Mouse (Mus musculus) forebrain, embryonic 12.5 days (tissue): ENCODE results near the gene Eef1akmt3. TPM values are rescaled to one million over a fixed set of nuclear protein-coding genes. Genes with fewer than 3 reads are reported as not detected.

Experiments
- ATAC-seq: fragments of 200-750 bp; cut with Nextera tagmentation; 2 replicates; pipeline ENCODE4 v1.8.0; 2017; ENCODE audit warnings: moderate TSS enrichment; ENCODE audit not compliant: low FRiP score
- H3K27ac ChIP-seq: fragments of 300-500 bp; sonication (generic); 2 replicates; pipeline ENCODE4 v1.5.1; 2016; ENCODE audit warnings: mild to moderate bottlenecking
- H3K27me3 ChIP-seq: fragments of 300-500 bp; sonication (generic); 2 replicates; pipeline ENCODE4 v1.6.1; 2016; ENCODE audit warnings: mild to moderate bottlenecking
- H3K36me3 ChIP-seq: fragments of 300-500 bp; sonication (generic); replicated peaks from 2 replicates; pipeline ENCODE4 v1.6.1; 2016; ENCODE audit warnings: mild to moderate bottlenecking
- H3K4me1 ChIP-seq: fragments of 300-500 bp; sonication (generic); 2 replicates; pipeline ENCODE4 v1.6.1; 2016
- H3K4me2 ChIP-seq: fragments of 300-500 bp; sonication (generic); 2 replicates; pipeline ENCODE4 v1.6.1; 2016; ENCODE audit warnings: mild to moderate bottlenecking, moderate library complexity
- H3K4me3 ChIP-seq: fragments of 300-500 bp; sonication (generic); replicated peaks from 2 replicates; pipeline ENCODE4 v1.5.1; 2016; ENCODE audit warnings: mild to moderate bottlenecking
- H3K9ac ChIP-seq: fragments of 300-500 bp; sonication (generic); 2 replicates; pipeline ENCODE4 v1.6.1; 2016; ENCODE audit warnings: mild to moderate bottlenecking
- H3K9me3 ChIP-seq: fragments of 300-500 bp; sonication (generic); 2 replicates; pipeline ENCODE4 v1.6.1; 2016
- WGBS: fragments of 180-500 bp; shearing (Covaris S2); methylation state at CpG from one replicate; pipeline ENCODE4 v1.1.7; 2016; 5-methylcytosine and 5-hydroxymethylcytosine counted together
- microRNA counts: library from miRNA; unstranded; fragments of <30 nt; microRNA quantifications from one replicate; lab custom pipeline; 2017
- microRNA-seq: library from miRNA; unstranded; fragments of <30 nt; microRNA quantifications from one replicate; pipeline ENCODE4, GENCODE M21; 2017
- polyA plus RNA-seq: library from polyadenylated mRNA; unstranded; fragments of >200 nt; fragmentation: Nextera tagmentation; extraction: Ambion mirVana; gene quantifications from 2 replicates; pipeline ENCODE4 v1.2.1, GENCODE M21; 2016

Eef1akmt3 gene
- polyA plus RNA-seq, 1 experiment from 2014 or later: 0.20 TPM

- no peak overlapping the region for H3K9ac ChIP-seq
Observed at GRCm38 (mm10) chr10:126986541-126986961, 54.8 kb downstream of the Eef1akmt3 start.

GRCm38 (mm10) chr10:126985579-126985978 lies 55.7 kb downstream of the Eef1akmt3 start:
- H3K4me2 ChIP-seq: no peak overlapping the region
- H3K9me3 ChIP-seq: no peaks in the 10 kb centered on the region
- H3K4me1 ChIP-seq: peaks cover 82% of the 10 kb centered on the region
- ATAC-seq: no peak
- no peak overlapping the region for H3K9ac ChIP-seq
- 95% methylated on average over 9 of the region's 9 CpGs for WGBS
- H3K27me3 ChIP-seq: no peaks in the 10 kb centered on the region
- H3K4me3 ChIP-seq: no peak overlapping the region
- H3K27ac ChIP-seq: no peak overlapping the region
- no peaks in the 10 kb centered on the region for H3K36me3 ChIP-seq

More at GRCm38 (mm10) chr10:126986541-126986961, 54.8 kb downstream of the Eef1akmt3 start:
- Histone ChIP-seq H3K9me3 (no peaks in the 10 kb centered on the region), H3K27ac (peak overlapping the region; percentile 38), H3K4me1 (peaks cover 72% of the 10 kb centered on the region), H3K4me3 (no peak overlapping the region), H3K4me2 (no peak overlapping the region), H3K27me3 (no peaks in the 10 kb centered on the region), H3K36me3 (peaks cover 5% of the 10 kb centered on the region)
- 63% methylated on average over 4 of the region's 4 CpGs for WGBS
- ATAC-seq: no peak

GRCm38 (mm10) chr10:126985127-126985526 lies 56.2 kb downstream of the Eef1akmt3 start:
- Histone ChIP-seq H3K36me3 (no peaks in the 10 kb centered on the region), H3K27ac (peak overlapping the region; percentile 43; the same call in 1 of the 2 replicates), H3K9me3 (no peaks in the 10 kb centered on the region), H3K4me1 (peaks cover 84% of the 10 kb centered on the region), H3K4me3 (no peak overlapping the region), H3K4me2 (no peak overlapping the region), H3K9ac (no peak overlapping the region), H3K27me3 (no peaks in the 10 kb centered on the region)
- 84% methylated on average over 4 of the region's 4 CpGs for WGBS
- no peak for ATAC-seq

GRCm38 (mm10) chr10:126984189-126985004 lies 56.9 kb downstream of the Eef1akmt3 start:
- peaks cover 86% of the 10 kb centered on the region for H3K4me1 ChIP-seq
- H3K9ac ChIP-seq: peak overlapping the region; percentile 45; the same call in 1 of the 2 replicates
- H3K27me3 ChIP-seq: no peaks in the 10 kb centered on the region
- H3K36me3 ChIP-seq: no peaks in the 10 kb centered on the region
- H3K9me3 ChIP-seq: no peaks in the 10 kb centered on the region
- H3K4me3 ChIP-seq: no peak overlapping the region
- ATAC-seq: no peak
- peak overlapping the region; percentile 30 for H3K4me2 ChIP-seq
- WGBS: 53% methylated on average over 5 of the region's 5 CpGs
- H3K27ac ChIP-seq: peak overlapping the region; percentile 72

- H3K36me3 ChIP-seq: no peaks in the 10 kb centered on the region
- peak overlapping the region; percentile 53; the same call in 1 of the 2 replicates for H3K27ac ChIP-seq
- peaks cover 80% of the 10 kb centered on the region for H3K4me1 ChIP-seq
- H3K4me3 ChIP-seq: no peak overlapping the region
- peak overlapping the region; percentile 24; the same call in 1 of the 2 replicates for H3K4me2 ChIP-seq
- ATAC-seq: no peak
- no peaks in the 10 kb centered on the region for H3K27me3 ChIP-seq
- no peaks in the 10 kb centered on the region for H3K9me3 ChIP-seq
- 66% methylated on average over 14 of the region's 14 CpGs for WGBS
- 0 out of 2 replicates have a peak overlapping the region, but pooled peaks have one; percentile 45 for H3K9ac ChIP-seq
Observed at GRCm38 (mm10) chr10:126983193-126983725, 58.1 kb downstream of the Eef1akmt3 start.

- Histone ChIP-seq H3K4me3 (peak overlapping the region; percentile 100; the same call in 1 of the 2 replicates), H3K27me3 (peaks cover 3% of the 10 kb centered on the region; the same call in 1 of the 2 replicates), H3K9ac (peak overlapping the region; percentile 99; the same call in 1 of the 2 replicates), H3K4me2 (peak overlapping the region; percentile 95), H3K36me3 (no peaks in the 10 kb centered on the region), H3K4me1 (peaks cover 73% of the 10 kb centered on the region), H3K27ac (0 out of 2 replicates have a peak overlapping the region, but pooled peaks have one; percentile 13), H3K9me3 (no peaks in the 10 kb centered on the region)
- 69% methylated on average over 3 of the region's 3 CpGs for WGBS
- ATAC-seq: no peak
Observed at GRCm38 (mm10) chr10:126981746-126982145, 59.6 kb downstream of the Eef1akmt3 start.

MicroRNAs encoded within 50 kb of the gene (microRNA counts, 519-probe panel; counts per million panel counts)
- microRNA mmu-miR-26a (lab: Ali Mortazavi, UCI) (2,339 counts per million, percentile 14 among the panel's probes with 10 or more counts), microRNA mmu-miR-546 (lab: Ali Mortazavi, UCI) (not detected)

Small RNA genes lying within 50 kb of the gene (microRNA-seq; reads per million reads assigned to microRNA genes)
- 46.8 reads per million, percentile 43 among the genes with 10 or more reads in this experiment for gene Mir26a-2
- 0.73 reads per million for gene Mir546

Other genes with a start within 250 kb of the Eef1akmt3 start
- gene Atp23, start 140.2 kb downstream of the Eef1akmt3 start, polyA plus RNA-seq: 14.2 and 14.5 TPM in 2 replicates
- gene Ctdsp2, start 62.8 kb downstream of the Eef1akmt3 start, polyA plus RNA-seq: 49.2 and 49.5 TPM in 2 replicates
- 0.21 TPM in 1 of 2 replicates, not detected in the other for gene Avil, start 40.8 kb downstream of the Eef1akmt3 start, polyA plus RNA-seq
- gene Tsfm, start 10.7 kb downstream of the Eef1akmt3 start, polyA plus RNA-seq: 82.7 and 82.8 TPM in 2 replicates
- gene Mettl1, start 99 bp downstream of the Eef1akmt3 start, polyA plus RNA-seq: 31.4 and 35.5 TPM in 2 replicates
- gene Cyp27b1, start 6.7 kb upstream of the Eef1akmt3 start, polyA plus RNA-seq: 0.10 and 0.28 TPM in 2 replicates
- gene March9, start 18.7 kb upstream of the Eef1akmt3 start, polyA plus RNA-seq: 3.9 and 4.2 TPM in 2 replicates
- gene Cdk4, start 22.0 kb upstream of the Eef1akmt3 start, polyA plus RNA-seq: 2,431 and 2,450 TPM in 2 replicates
- gene Tspan31, start 28.8 kb upstream of the Eef1akmt3 start, polyA plus RNA-seq: 139 and 158 TPM in 2 replicates
- gene Agap2, start 33.8 kb upstream of the Eef1akmt3 start, polyA plus RNA-seq: 0.73 and 1.1 TPM in 2 replicates
- 86.1 and 90.2 TPM in 2 replicates for gene Os9, start 79.6 kb upstream of the Eef1akmt3 start, polyA plus RNA-seq
- 13.3 and 14.7 TPM in 2 replicates for gene B4galnt1, start 123.7 kb upstream of the Eef1akmt3 start, polyA plus RNA-seq
- 0.86 and 2.2 TPM in 2 replicates for gene Slc26a10, start 139.1 kb upstream of the Eef1akmt3 start, polyA plus RNA-seq
- 32.3 and 36.4 TPM in 2 replicates for gene Arhgef25, start 148.6 kb upstream of the Eef1akmt3 start, polyA plus RNA-seq
- 170 and 172 TPM in 2 replicates for gene Dtx3, start 154.2 kb upstream of the Eef1akmt3 start, polyA plus RNA-seq
- 19.4 and 20.2 TPM in 2 replicates for gene Pip4k2c, start 170.1 kb upstream of the Eef1akmt3 start, polyA plus RNA-seq
- 44.1 and 53.1 TPM in 2 replicates for gene Kif5a, start 221.8 kb upstream of the Eef1akmt3 start, polyA plus RNA-seq
- 226 and 229 TPM in 2 replicates for gene Dctn2, start 224.9 kb upstream of the Eef1akmt3 start, polyA plus RNA-seq
- gene Mbd6, start 247.5 kb upstream of the Eef1akmt3 start, polyA plus RNA-seq: 18.4 and 21.2 TPM in 2 replicates